Mouse (Mus musculus) bone marrow macrophage, adult 2 months (primary cell): ENCODE results near the gene Tff1.

Experiments used
- CTCF ChIP-seq: IDR thresholded peaks from 2 replicates; pipeline ENCODE4 v1.5.1; 2012; ENCODE audit warnings: low read depth, mild to moderate bottlenecking, low read length, moderate library complexity
- POLR2A ChIP-seq: IDR thresholded peaks from 2 replicates; pipeline ENCODE4 v1.6.1; 2012; ENCODE audit warnings: mild to moderate bottlenecking, low read depth, low read length, borderline replicate concordance

DNA sequence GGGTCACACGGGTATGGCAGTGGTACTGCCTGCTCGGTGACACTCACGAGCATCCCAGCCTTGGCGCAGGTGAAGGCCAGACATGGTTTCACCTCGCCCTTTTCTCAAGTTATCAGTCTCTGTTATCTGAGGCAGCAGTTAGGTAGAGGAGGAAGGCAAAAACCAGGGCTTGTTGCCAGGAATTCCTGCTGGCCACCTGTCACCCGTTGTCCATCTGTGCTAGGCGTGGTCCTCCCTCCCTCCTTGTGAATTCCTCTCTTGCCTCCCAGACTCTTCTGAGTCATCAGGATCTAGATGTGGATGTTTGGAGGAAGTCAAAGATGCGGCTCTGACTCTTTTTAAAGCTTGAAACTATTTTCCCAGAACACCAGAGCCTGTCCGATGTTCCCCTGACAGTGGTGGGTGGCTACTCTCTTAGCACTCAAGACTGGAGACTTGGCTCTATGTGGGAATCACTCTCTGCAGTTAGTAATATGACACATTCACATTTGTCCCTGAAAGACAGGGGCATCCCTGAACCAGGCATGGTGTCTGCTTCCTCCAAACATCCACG is 33.7 kb downstream of the Tff1 start:
- TF ChIP-seq CTCF (no peak), POLR2A (no peak)
